Mouse (Mus musculus) retina, adult 2 months (tissue): ENCODE measurements around the gene Myh3.

ENCODE experiments used
- DNase-seq: peaks from one replicate; pipeline ENCODE4 v3.0.0-alpha.2; 2012; ENCODE audit warnings: low read depth, low spot score

The Myh3 gene

DNA sequence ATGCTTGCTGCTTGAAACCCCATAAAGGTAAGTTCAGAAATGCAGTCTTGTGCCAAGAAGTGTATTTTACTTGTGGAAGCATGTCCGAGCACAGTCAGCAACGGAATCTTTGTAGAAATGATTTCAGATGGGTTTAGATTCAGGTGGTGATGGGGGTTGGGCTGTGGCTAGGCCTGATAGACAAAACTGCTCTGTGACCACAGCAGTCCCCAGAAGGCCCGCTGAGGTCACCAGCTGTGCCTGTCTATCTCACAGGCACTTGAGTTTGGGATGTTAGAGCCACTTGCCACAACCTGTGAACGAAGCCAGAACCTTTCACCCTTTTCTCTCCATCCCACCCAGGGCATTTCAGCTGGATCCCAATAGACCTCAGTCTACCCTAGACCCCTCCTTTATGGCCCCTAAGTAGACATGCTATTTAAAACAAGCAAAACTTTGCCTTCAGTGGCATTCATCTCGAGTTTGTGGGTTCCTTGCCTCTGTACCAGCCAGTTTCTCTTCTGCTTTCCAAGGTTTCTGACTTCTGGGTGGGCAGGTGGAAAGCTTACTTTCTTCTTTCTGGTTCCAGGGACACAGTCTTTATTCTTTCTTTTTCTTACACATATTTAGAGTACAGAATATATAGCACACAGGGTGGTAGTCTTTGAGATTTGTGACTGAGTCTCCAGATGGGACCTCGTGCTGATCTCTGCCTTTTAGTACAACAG is 66.6 kb downstream of the Myh3 start:
- DNase-seq: no peak

DNA sequence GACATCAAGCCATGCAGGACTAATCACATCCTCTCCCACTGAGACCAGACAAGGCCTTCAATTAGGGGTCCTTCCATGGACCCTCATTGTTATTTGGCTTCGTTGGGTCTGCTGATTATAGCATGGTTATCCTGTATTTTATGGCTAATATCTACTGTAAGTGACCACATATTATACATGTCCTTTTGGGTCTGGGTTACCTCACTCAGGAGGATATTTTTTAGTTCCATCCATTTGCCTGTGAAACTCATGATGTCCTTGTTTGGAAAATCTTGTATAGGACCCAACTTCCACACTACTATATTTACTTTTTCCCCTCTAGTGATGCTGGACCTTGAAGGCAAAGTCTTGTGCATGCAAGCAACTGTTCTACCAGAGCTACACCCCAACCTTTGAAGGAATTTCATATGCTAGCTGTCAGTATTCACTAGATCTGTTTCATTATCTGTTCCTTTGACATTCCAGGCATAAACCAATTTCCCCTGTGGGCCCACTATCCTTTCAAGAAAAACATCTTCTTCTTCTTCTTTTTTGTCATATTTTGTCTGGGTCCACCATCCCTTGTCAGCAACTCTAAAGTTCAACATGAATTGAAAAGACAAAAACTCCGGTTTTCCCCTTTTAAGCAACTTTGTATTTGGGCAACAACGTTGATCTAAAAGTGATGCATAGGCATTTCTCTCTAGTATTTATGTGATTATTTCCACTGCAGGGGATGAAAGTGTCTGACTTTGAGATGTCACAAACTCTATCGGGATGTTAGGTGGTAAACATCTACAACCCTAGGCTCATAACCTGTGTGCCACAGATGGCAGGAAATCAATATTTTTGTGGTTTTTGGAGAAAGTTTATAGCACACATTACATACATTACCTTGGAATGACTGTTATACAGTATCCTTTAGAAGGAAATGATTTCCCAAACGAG is 67.6 kb downstream of the Myh3 start:
- DNase-seq: no peak

DNA sequence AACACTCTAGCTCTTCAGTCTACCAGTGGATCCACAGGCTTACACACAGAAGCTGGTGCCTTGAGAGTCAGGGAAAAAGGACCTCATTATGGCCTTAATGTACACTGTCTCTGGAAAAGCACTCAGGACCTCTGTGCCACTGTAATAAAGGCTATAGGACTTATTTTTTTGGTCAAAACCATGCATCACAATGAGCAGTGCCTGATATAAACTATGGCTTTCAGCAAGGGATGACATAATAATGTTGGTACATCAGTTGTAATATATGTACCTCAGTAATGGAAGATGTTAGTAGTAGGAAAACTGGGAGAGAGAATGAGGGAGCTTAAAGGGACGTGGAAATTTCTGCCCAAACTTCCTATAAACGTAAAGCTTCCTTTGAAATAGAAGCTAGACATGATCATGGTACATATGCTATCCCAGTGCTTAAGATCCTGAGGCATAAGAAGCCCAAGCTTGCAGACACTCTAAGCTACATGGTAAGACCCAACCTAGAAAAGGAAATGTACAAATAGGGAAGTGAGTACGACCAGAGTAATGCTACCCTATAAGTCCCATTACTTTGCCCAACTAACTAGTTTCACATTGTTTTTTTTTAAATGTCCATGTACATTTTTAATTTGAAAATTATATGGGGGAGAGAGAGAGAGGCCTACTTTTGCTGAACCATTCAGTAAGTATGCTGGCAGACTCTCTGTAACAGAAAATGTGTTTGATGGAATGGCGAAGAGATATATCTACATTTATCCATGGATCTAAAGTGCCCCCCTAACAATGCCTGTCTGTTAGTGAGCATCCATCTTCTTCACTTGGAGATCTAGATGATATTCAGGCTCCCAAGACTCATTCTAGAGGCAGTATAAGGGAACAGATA is 68.5 kb downstream of the Myh3 start:
- no peak for DNase-seq

DNA sequence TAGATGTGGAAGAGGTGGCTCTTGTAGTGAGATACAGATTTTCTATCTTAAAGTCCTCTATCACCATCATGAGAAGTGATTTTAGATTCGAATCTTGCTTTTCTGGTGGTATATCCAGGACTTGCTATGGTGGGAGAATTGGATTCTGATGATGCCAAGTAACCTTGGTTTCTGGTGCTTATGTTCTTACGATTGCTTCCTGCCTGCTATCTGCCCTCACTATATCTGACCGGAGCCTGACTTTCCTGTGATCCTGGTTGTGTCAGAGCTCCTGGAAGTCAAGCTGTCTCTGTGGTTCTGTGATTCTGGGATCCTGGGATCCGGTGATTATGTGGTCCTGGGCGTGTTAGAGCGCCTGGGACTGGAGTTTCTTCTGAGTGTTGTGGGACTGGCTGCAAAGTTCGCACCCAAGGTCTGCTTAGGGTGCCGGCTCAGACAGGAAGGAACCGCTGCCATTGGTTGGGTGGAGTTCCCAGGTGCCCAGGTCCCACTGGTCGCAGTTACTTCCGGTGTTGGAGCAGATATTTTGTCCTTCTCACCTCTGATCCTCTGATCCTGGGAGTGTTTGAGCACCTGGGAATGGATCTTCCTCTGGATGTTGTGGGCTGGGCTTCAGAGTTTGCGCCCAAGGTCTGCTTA is 69.3 kb downstream of the Myh3 start:
- no peak for DNase-seq

- DNase-seq: no peak
Observed at GRCm38 (mm10) chr11:67148286-67149012, 70.3 kb downstream of the Myh3 start.

DNA sequence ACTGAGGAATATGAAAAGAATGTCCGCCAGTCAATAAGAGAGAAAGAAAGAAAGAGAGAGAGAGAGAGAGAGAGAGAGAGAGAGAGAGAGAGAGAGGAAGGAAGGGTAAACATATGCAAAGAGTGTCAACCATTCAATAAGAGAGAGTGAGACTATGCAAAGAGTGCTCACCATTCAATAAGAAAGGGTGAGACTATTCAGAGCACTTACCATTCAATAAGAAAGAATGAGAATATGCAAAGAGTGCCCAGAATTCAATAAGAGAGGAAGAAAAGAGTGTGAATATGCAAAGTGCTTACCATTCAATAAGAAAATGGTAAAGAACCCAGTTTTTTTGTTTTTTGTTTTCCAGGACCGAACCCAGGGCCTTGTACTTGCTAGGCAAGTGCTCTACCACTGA is 72.1 kb downstream of the Myh3 start:
- no peak for DNase-seq

DNA sequence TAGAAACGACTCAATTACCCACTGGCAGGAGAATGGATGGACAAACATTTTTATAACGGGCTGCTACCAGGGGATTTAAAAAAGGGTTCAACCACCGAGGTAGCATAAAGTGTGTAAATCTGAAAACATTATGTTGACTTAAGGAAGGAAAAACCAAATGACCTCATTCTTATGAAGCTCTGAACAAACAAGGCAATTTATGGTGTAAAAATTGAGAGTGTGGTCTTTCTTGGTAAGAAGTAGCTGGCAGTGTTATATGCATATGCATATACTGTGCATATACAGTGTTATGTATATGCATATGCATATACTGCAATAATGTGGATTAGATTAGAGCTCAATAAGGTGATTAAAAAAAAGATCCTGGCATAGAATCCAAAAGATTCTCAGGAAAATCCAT is 73.1 kb downstream of the Myh3 start:
- DNase-seq: no peak
